Mouse (Mus musculus): ENCODE data around the gene Wrb. TPM values are rescaled to one million over a fixed set of nuclear protein-coding genes. Genes with fewer than 3 reads are reported as not detected.

The Wrb gene
- polyA plus RNA-seq, 1 experiment from 2014 or later, result 175 TPM

DNA sequence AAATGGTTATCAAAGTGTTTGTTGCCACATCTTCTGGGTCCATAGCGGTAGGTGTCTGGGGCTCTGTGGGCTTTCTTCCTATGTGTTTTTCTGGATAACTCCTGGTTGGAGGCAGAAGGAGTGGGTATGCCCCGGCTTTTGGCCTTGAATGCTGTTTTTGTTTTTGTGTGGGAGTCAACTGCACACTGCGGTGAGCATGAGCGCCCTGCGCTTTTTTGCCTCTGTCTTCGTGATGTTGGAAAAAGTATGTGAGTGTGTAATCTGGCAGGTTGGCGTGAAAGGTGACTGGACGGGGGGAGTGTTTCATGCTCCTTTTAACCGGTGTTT lies 55.5 kb downstream of the Wrb start:
- Histone ChIP-seq H3K9ac (replicated peaks) (peak overlapping the region; percentile 9; the same call in 1 of the 2 replicates), H3K4me3 (0 out of 2 replicates have a peak overlapping the region, but pooled peaks have one; percentile 9), H3K27ac (replicated peaks) (no peak overlapping the region), H3K27me3 (no peaks in the 10 kb centered on the region), H3K4me1 (peaks cover 8% of the 10 kb centered on the region), H3K4me2 (replicated peaks) (peak overlapping the region; percentile 38), H3K9me3 (no peaks in the 10 kb centered on the region), H3K36me3 (no peaks in the 10 kb centered on the region)
- no peak for ATAC-seq (replicated peaks)
- WGBS, result 31% methylated on average over 9 of the region's 9 CpGs

DNA sequence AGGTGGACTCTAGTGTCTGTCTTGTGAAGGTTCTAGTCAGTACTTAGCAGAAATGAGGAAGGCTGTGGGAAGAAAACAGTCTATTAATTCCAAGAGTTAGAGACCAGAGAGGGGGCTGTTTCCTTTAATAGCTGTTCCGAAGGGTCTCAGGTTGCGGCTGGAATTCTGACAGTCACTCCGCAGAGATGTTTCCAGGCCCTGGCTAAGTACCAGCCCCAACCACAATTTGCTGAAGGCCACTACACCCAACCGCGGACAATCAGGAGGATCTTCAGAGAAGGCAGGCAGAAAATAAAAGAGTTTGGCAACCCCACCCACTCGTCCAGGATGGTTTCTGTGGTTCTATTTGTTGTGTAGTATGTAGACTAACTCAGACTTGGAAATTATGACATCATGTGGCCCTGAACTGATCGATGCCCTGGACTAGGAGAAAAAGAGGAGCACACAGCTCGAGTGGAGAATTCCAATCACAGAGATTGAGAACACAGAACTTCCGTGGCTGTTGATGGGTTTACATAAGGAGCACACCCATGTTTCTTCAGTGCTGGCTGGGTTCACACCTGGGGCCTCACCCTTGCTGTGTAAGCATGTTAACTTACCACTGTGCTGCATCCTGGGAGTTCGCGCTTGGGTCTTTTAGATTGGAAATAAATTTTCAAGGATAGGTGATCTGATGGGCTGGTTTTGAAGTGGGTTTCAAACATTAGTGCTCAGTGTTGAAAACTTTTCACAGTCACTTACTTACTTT lies 56.5 kb downstream of the Wrb start:
- WGBS, result 84% methylated on average over 11 of the region's 11 CpGs
- ATAC-seq (replicated peaks), result no peak

More for the DNA sequence above, 56.5 kb downstream of the Wrb start:
- no peak overlapping the region for H3K27ac ChIP-seq (replicated peaks)
- no peak overlapping the region for H3K4me2 ChIP-seq (replicated peaks)
- no peaks in the 10 kb centered on the region for H3K27me3 ChIP-seq
- no peak overlapping the region for H3K9ac ChIP-seq (replicated peaks)
- H3K9me3 ChIP-seq, result no peaks in the 10 kb centered on the region
- H3K36me3 ChIP-seq, result no peaks in the 10 kb centered on the region
- no peak overlapping the region for H3K4me3 ChIP-seq
- peaks cover 8% of the 10 kb centered on the region for H3K4me1 ChIP-seq

Other genes with a start within 250 kb of the Wrb start
- gene Psmg1, start 154.4 kb upstream of the Wrb start, polyA plus RNA-seq (2015; fragmentation: Nextera tagmentation; extraction: Ambion mirVana), result 71.5 and 72.4 TPM in 2 replicates
- 211 and 228 TPM in 2 replicates for gene Brwd1, start 62.9 kb upstream of the Wrb start, polyA plus RNA-seq (2015; fragmentation: Nextera tagmentation; extraction: Ambion mirVana)
- 543 and 563 TPM in 2 replicates for gene Hmgn1, start 17.7 kb upstream of the Wrb start, polyA plus RNA-seq (2015; fragmentation: Nextera tagmentation; extraction: Ambion mirVana)
- 1.5 and 1.6 TPM in 2 replicates for gene Lca5l, start 46.9 kb downstream of the Wrb start, polyA plus RNA-seq (2015; fragmentation: Nextera tagmentation; extraction: Ambion mirVana)
- gene Sh3bgr, start 55.0 kb downstream of the Wrb start, polyA plus RNA-seq (2015; fragmentation: Nextera tagmentation; extraction: Ambion mirVana), result 0.65 and 0.69 TPM in 2 replicates
- 1.1 and 1.6 TPM in 2 replicates for gene B3galt5, start 90.4 kb downstream of the Wrb start, polyA plus RNA-seq (2015; fragmentation: Nextera tagmentation; extraction: Ambion mirVana)

All from forebrain, embryonic 15.5 days (tissue).